Mouse (Mus musculus) embryonic facial prominence, embryonic 15.5 days (tissue): ENCODE measurements at regions not wholly inside any gene's neighbourhood (a gene's known extent, or its start where the extent isn't known, plus 50 kb on each side); places are given as distances from the start of the nearest gene placed in this dataset.
A peak's percentile ranks its signal among the peaks of the same experiment; 100 is the strongest.

Experiments used
- ATAC-seq: fragments of 200-750 bp; cut with Nextera tagmentation; 2 replicates; pipeline ENCODE4 v1.8.0; 2017; ENCODE audit warnings: low read depth, moderate TSS enrichment; ENCODE audit not compliant: insufficient number of reproducible peaks, low FRiP score, low TSS enrichment
- H3K27ac ChIP-seq: fragments of 300-500 bp; sonication (generic); replicated peaks from 2 replicates; pipeline ENCODE4 v1.5.1; 2015; ENCODE audit warnings: mild to moderate bottlenecking, inconsistent platforms
- H3K27me3 ChIP-seq: fragments of 300-500 bp; sonication (generic); 2 replicates; pipeline ENCODE4 v1.6.1; 2015; ENCODE audit warnings: inconsistent platforms
- H3K36me3 ChIP-seq: fragments of 300-500 bp; sonication (generic); 2 replicates; pipeline ENCODE4 v1.6.1; 2015; ENCODE audit warnings: mild to moderate bottlenecking, inconsistent platforms
- H3K4me1 ChIP-seq: fragments of 300-500 bp; sonication (generic); 2 replicates; pipeline ENCODE4 v1.6.1; 2015; ENCODE audit warnings: inconsistent platforms
- H3K4me2 ChIP-seq: fragments of 300-500 bp; sonication (generic); replicated peaks from 2 replicates; pipeline ENCODE4 v1.6.1; 2015; ENCODE audit warnings: mild to moderate bottlenecking, inconsistent platforms
- H3K4me3 ChIP-seq: fragments of 300-500 bp; sonication (generic); replicated peaks from 2 replicates; pipeline ENCODE4 v1.5.1; 2015; ENCODE audit warnings: mild to moderate bottlenecking, inconsistent platforms
- H3K9ac ChIP-seq: fragments of 300-500 bp; sonication (generic); 2 replicates; pipeline ENCODE4 v1.6.1; 2015; ENCODE audit warnings: inconsistent platforms
- H3K9me3 ChIP-seq: fragments of 300-500 bp; sonication (generic); replicated peaks from 2 replicates; pipeline ENCODE4 v1.6.1; 2016; ENCODE audit warnings: inconsistent platforms
- WGBS: fragments of 180-500 bp; shearing (Covaris S2); methylation state at CpG from one replicate; pipeline ENCODE4 v1.1.7; 2015; 5-methylcytosine and 5-hydroxymethylcytosine counted together

DNA sequence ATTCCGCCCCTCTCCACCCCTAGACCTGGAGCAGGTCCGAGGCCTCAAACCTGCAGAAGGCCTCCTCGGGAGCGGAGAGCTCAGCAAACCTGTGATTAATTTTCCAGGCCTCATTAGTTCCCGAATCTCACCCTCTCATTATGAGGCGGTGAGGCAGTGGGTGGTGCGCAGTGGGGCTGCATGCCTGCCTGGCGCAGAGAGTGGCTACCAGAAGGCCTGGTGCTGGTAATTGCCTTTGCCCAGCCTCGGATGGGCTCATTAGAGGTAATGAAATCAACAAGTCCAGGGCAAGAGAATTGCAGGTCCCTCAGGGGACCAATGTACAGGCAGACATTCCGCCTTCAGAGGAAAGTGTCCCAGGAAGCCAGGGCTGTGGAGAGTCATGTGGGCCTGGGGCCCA, 322.0 kb upstream of the Rtl1 start:
- Histone ChIP-seq H3K27ac (no peak overlapping the region), H3K36me3 (no peaks in the 10 kb centered on the region), H3K4me3 (no peak overlapping the region), H3K9ac (no peak overlapping the region), H3K27me3 (no peaks in the 10 kb centered on the region), H3K4me2 (no peak overlapping the region), H3K9me3 (no peaks in the 10 kb centered on the region), H3K4me1 (no peaks in the 10 kb centered on the region)
- 63% methylated on average over 10 of the region's 10 CpGs for WGBS
- ATAC-seq = no peak

DNA sequence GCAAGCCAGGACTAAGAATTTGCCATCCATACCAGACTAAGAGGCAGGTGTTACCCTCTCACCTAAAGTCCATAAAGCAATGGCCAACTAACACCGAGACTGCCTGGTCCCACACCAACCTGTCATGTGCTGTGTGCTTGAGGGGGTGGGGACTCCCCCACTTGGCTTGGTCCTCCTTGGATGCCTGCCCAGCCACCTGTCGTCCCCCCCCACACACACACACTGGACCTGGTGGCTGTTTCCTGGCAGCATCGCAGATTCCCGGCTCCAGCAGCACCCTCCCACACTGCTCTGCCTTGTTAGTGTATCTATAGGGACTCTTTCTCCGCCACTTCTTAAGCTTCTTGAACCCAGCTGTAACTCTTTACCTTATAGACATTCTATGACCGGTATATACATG, 325.7 kb upstream of the Rtl1 start:
- Histone ChIP-seq H3K9me3 (no peaks in the 10 kb centered on the region), H3K27me3 (no peaks in the 10 kb centered on the region), H3K4me1 (no peaks in the 10 kb centered on the region), H3K27ac (no peak overlapping the region), H3K9ac (no peak overlapping the region), H3K4me3 (no peak overlapping the region), H3K36me3 (no peaks in the 10 kb centered on the region), H3K4me2 (no peak overlapping the region)
- WGBS = 79% methylated on average over 6 of the region's 6 CpGs
- no peak for ATAC-seq

DNA sequence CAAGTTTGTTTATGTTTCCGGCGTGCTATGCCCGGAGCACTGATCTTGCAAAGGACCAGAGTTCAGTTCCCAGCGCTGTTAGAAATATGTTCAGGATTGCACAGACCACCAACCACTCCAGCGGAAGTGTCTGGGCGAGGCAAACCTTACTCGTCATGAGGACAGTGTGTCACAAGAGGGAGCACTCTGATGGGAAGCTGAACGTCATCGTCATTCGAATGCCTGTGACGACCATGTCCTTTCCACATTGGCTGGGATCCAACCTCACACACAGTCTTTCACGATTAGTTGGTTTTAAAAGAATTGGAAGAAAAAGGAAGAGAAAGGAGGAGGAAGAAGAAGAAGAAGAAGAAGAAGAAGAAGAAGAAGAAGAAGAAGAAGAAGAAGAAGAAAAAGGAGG, 326.5 kb upstream of the Rtl1 start:
- Histone ChIP-seq H3K4me2 (no peak overlapping the region), H3K36me3 (no peaks in the 10 kb centered on the region), H3K4me3 (no peak overlapping the region), H3K27ac (no peak overlapping the region), H3K27me3 (no peaks in the 10 kb centered on the region), H3K9ac (no peak overlapping the region), H3K9me3 (no peaks in the 10 kb centered on the region), H3K4me1 (no peaks in the 10 kb centered on the region)
- WGBS = 55% methylated on average over 12 of the region's 12 CpGs
- no peak for ATAC-seq

DNA sequence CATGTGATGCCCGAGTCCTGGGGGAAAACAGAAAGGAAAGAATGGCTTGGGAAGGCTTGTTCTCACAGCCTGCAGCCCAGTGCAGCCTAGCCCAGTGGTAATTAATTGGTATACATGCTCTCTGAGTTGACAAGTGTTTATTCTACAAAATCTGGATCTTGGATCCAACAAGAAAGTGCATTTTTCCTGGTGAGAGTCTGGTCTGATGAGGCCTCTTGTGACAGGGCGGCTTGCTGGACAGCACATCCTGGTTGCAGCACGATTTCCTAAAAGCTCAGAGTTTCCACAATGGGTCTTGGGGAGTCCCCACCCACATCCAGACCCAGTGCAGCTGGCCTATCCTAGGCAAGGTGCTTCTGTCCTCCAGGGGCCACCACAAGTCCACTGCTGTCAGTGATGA, 332.7 kb upstream of the Dio3 start:
- Histone ChIP-seq H3K36me3 (no peaks in the 10 kb centered on the region), H3K4me1 (peaks cover 24% of the 10 kb centered on the region), H3K27me3 (no peaks in the 10 kb centered on the region; the same call in 1 of the 2 replicates), H3K9ac (no peak overlapping the region), H3K4me2 (no peak overlapping the region), H3K9me3 (no peaks in the 10 kb centered on the region), H3K27ac (no peak overlapping the region), H3K4me3 (no peak overlapping the region)
- no peak for ATAC-seq
- WGBS = 75% methylated on average over 3 of the region's 3 CpGs

DNA sequence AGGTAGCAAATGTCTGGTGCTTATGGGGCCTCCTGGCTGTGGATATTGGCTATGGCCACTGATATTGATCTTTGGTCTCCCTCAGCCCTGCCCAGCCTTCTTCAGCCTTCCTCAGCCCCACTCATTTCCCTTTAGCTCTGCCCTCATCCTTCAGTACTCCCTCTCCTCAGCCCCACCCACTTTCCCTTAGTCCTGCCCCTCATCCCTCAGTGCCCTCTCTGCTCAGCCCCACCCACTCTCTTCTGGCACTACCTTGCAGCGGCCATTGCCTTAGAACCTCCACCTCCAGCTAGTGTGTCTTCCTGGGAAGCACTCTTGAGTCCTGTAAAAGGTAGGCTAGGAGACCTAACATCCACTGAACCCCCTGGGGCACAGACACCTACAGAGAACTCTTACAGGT, 331.9 kb upstream of the Dio3 start:
- Histone ChIP-seq H3K27ac (no peak overlapping the region), H3K4me1 (peaks cover 29% of the 10 kb centered on the region), H3K27me3 (no peaks in the 10 kb centered on the region; the same call in 1 of the 2 replicates), H3K4me2 (no peak overlapping the region), H3K36me3 (no peaks in the 10 kb centered on the region), H3K9ac (no peak overlapping the region), H3K4me3 (no peak overlapping the region), H3K9me3 (no peaks in the 10 kb centered on the region)
- no peak for ATAC-seq
- WGBS = 54% methylated on average over 1 of the region's 1 CpGs

DNA sequence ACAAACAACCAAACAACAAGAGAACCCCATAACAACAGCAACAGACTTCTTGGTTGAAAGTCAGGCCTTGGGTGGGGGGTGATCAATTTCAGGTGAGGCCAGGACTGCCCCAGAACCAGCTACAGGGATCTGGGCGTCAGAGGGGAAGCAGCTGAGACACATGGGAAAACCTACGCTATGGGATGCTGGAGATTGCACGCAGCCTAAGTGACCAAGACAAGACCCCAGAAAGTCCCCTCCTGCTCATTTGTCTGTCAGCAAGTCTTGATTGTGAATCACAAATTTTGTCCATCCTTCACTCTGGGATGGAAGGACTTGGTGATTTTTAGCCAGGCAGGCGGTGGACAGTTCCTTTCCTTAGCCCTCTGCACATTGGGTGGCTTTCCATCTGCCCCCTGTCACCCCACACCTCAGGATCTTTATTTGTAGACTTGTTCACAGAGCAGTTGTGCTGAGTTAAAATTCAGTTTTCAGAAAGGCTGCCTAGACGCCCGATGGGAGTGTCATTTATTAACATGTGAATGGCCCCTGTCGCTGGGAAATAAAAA, 330.9 kb upstream of the Dio3 start:
- Histone ChIP-seq H3K27ac (no peak overlapping the region), H3K4me1 (peaks cover 32% of the 10 kb centered on the region), H3K9me3 (no peaks in the 10 kb centered on the region), H3K36me3 (no peaks in the 10 kb centered on the region), H3K4me3 (no peak overlapping the region), H3K9ac (no peak overlapping the region), H3K4me2 (no peak overlapping the region), H3K27me3 (no peaks in the 10 kb centered on the region; the same call in 1 of the 2 replicates)
- ATAC-seq = no peak
- WGBS = 52% methylated on average over 7 of the region's 7 CpGs

DNA sequence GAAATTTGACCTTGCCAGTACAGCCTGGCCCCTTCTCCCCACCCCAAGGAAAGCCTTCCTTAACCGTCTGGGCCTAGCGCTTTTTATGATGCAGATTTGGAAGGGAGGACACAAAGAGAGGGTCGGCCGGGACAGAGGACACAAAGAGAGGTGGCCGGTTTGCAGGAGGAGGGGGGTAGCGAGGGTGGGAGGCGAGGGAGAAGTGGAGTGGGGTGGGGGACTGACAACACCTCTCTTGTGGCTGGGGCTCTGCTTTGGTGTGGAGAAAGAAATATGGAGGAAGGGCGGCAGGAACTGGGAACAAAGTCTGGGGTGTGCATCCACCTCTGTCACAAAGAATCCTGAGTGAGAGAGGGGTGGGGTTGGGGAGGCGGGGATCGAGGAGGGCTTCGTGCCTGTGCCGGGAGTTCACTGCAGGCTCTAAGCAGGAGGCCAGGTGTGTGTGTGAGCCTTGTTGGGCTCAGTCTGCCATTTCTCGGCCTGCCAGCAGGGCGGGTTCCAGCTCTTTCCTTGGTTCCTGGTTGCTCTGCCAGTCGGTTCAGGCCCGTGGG, 330.4 kb upstream of the Dio3 start:
- no peak overlapping the region for H3K27ac ChIP-seq
- H3K9ac ChIP-seq = no peak overlapping the region
- no peaks in the 10 kb centered on the region for H3K36me3 ChIP-seq
- H3K4me2 ChIP-seq = no peak overlapping the region
- H3K4me3 ChIP-seq = no peak overlapping the region
- no peaks in the 10 kb centered on the region for H3K9me3 ChIP-seq
- no peaks in the 10 kb centered on the region; the same call in 1 of the 2 replicates for H3K27me3 ChIP-seq
- 29% methylated on average over 16 of the region's 16 CpGs for WGBS
- peaks cover 32% of the 10 kb centered on the region for H3K4me1 ChIP-seq
- ATAC-seq = no peak

DNA sequence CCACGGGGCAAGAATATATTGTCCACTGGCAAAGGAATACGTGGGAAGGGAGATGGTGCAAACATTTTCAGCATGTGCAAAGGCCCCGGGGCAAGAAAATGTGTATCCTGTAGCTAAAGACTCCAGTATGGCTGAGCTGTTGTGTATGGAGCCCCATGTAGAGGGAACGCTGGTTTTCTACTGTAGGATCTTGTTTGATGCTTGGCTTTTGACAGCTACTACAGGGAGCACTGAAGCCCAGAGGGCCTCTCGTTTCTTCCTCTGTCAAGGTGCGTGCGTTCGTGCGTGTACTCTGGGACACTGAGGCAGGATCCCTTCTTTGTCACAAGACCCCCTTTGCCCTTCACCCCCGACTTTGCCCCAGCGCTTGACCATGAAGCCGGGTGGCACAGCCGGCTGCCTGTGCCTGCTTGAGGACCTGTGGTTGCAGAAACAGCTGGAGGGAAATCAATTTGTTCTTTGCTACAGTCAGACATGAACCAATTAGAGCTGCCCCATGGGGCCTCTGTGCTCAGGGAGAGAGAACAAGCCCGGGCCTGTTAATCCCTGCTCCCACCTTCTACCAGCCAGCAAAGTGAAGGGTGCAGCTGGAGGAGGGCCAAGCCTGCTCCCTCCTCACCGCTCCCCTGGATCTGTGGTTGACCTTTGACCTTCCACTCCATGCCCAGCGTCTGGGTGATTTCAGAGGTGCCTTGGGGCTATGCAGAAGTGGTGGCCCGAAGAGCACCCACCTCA, 329.5 kb upstream of the Dio3 start:
- no peak overlapping the region for H3K27ac ChIP-seq
- ATAC-seq = peak; percentile 20; the same call in 1 of the 2 replicates
- no peak overlapping the region for H3K4me2 ChIP-seq
- no peaks in the 10 kb centered on the region; the same call in 1 of the 2 replicates for H3K27me3 ChIP-seq
- no peak overlapping the region for H3K9ac ChIP-seq
- peaks cover 32% of the 10 kb centered on the region for H3K4me1 ChIP-seq
- H3K9me3 ChIP-seq = no peaks in the 10 kb centered on the region
- H3K36me3 ChIP-seq = no peaks in the 10 kb centered on the region
- H3K4me3 ChIP-seq = no peak overlapping the region
- WGBS = 50% methylated on average over 17 of the region's 17 CpGs

DNA sequence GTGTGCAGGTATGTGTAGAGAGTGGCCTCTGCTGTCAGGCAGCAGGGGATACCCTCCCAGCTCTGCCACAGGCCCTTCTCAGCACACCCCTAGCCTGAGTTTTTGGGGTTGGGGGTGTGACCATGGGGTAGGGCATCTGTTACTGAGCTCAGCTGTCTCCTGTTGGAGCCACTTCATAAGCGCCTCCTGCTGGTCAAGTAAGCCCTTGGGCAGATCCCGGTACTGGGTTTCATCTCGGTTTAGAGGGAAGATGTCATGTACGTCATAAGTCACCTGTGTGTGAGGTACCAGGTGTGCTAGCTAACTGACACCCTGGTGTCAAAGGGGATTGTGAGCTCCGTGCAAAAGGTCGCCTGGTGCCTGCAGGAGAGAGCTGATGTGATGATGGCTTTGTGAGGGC, 328.2 kb upstream of the Dio3 start:
- Histone ChIP-seq H3K9ac (no peak overlapping the region), H3K27me3 (no peaks in the 10 kb centered on the region; the same call in 1 of the 2 replicates), H3K4me2 (no peak overlapping the region), H3K27ac (no peak overlapping the region), H3K36me3 (no peaks in the 10 kb centered on the region), H3K4me1 (peaks cover 32% of the 10 kb centered on the region), H3K9me3 (no peaks in the 10 kb centered on the region), H3K4me3 (no peak overlapping the region)
- WGBS = 39% methylated on average over 6 of the region's 6 CpGs
- no peak for ATAC-seq

DNA sequence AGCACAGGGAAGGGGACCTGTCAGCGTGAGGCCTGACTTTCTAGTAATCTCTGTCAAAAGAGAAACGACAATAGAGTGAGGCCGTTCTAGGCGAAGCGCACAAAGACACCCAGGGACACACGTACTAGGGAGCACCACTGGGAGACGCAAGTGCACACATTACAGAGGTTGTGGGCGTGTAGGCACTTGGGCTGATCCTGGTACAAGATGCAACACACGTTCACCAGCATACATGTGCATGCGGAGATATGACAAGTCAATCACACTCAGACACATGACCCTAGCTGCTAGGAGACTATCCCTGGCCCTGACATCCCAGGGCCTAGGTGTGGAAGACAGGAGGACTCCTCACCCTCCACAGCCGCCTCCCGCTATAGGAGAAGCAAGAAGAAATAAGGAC, 327.4 kb upstream of the Dio3 start:
- H3K27ac ChIP-seq = no peak overlapping the region
- H3K27me3 ChIP-seq = no peaks in the 10 kb centered on the region; the same call in 1 of the 2 replicates
- no peak for ATAC-seq
- H3K4me2 ChIP-seq = no peak overlapping the region
- H3K4me1 ChIP-seq = peaks cover 32% of the 10 kb centered on the region
- 87% methylated on average over 12 of the region's 12 CpGs for WGBS
- H3K9ac ChIP-seq = no peak overlapping the region
- no peaks in the 10 kb centered on the region for H3K9me3 ChIP-seq
- H3K36me3 ChIP-seq = no peaks in the 10 kb centered on the region
- H3K4me3 ChIP-seq = no peak overlapping the region

DNA sequence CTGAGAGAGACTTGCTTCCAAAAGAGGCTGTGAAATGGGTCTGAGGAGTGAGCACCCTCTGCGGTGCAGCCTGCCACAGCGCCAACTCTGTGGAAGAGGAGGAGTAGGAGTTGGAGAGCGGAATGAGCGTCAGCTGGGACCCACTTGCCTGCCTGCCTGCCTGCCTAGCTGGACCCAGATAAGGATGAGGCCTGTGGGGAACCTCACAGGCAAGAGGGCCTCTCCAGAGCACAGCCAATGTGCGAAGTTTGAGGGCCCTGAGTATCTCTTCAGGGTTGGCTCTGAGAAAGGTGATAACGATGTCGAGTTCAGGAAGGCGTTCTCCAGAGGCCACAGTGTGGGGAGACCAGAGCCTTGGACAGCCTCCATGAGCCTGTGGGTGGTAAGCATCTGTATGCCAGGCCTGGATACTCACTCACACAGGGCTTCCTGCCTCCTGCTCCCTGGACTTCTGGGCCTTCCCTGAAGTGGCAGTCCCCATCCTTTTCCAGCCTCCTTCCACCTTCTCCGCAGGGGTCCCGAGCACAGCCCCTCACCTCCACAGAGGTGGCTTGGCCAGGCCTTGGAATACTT, 326.9 kb upstream of the Dio3 start:
- Histone ChIP-seq H3K27me3 (no peaks in the 10 kb centered on the region; the same call in 1 of the 2 replicates), H3K4me2 (no peak overlapping the region), H3K9me3 (no peaks in the 10 kb centered on the region), H3K4me1 (peaks cover 32% of the 10 kb centered on the region), H3K9ac (no peak overlapping the region), H3K4me3 (no peak overlapping the region), H3K27ac (no peak overlapping the region), H3K36me3 (no peaks in the 10 kb centered on the region)
- 72% methylated on average over 10 of the region's 10 CpGs for WGBS
- ATAC-seq = no peak
